Mouse (Mus musculus): ENCODE data around the gene Tmem143. TPM values are rescaled to one million over a fixed set of nuclear protein-coding genes. Genes with fewer than 3 reads are reported as not detected.
"Not testable (repeated sequence)": the region's sequence is repeated elsewhere in the genome, so short reads cannot be mapped to it uniquely, and the experiment has no call there.

Tmem143 gene
- polyA plus RNA-seq, 1 experiment from 2014 or later: 4.9 TPM

DNA sequence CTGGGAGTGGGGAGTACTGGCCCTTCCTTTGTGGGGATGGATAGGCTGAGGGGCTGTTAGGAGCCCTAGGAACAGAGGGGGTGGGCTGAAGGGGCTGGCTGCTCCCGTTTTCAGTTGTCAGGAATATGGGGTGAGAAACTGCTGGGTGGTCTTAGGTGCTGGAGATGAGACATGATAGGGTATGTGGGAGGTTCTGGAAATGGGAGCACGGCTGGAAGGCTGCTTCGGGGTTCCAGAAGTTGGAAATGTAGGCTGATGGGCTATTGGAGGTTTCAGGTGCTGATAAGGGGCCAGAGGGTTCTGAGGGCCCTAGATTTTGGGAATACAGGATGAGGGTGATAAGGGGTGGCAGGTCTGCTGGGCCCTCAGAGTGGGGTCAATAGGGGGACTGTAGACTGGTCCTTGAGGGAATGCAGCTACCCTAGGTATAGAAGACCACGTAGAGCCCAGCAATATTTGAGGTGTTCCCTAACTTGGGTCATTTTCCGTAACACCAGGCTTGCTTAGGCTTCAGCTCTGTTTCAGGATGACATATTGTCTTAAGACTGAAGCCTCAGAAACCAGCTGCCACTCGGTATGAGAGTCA lies 717 bp upstream of the Tmem143 start:
- Histone ChIP-seq H3K36me3 (no peaks in the 10 kb centered on the region), H3K27me3 (no peaks in the 10 kb centered on the region), H3K9me3 (replicated peaks) (no peaks in the 10 kb centered on the region), H3K27ac (replicated peaks) (peak overlapping the region; percentile 22; the same call in 1 of the 2 replicates), H3K4me1 (peaks cover 9% of the 10 kb centered on the region), H3K4me3 (replicated peaks) (peak overlapping the region; percentile 56), H3K4me2 (replicated peaks) (peak overlapping the region; percentile 89), H3K9ac (no peak overlapping the region)
- no peak for ATAC-seq (ENCODE audit: insufficient number of reproducible peaks, low FRiP score, low TSS enrichment, low read depth)
- WGBS: 78% methylated on average over 6 of the region's 6 CpGs

DNA sequence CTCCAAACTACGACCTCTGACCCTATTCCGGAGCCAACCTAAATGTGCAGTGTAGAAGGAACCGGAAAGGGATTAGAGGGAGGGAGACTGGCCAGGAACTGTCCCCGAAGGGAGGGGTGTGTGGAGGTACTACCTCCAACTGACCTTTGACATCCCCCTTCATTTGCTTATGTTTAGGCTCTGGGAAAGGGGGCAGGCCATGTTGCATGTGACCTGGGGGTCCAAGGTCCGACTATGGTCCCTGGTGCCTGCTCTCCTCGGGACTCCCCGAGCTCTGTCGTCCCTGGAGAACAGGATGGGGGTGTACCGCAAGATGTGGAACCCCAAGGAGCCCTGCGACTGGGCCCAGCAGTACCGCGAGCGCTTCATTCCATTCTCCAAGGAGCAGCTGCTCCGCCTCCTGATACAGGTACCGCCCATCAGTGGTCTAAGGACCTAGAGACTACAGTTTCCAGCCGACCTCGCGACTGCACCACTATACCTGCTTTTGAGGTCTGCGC lies 567 bp downstream of the Tmem143 start:
- Histone ChIP-seq H3K27ac (replicated peaks) (peak overlapping the region; percentile 82), H3K4me2 (replicated peaks) (peak overlapping the region; percentile 89), H3K27me3 (no peaks in the 10 kb centered on the region), H3K9ac (peak overlapping the region; percentile 62), H3K9me3 (replicated peaks) (no peaks in the 10 kb centered on the region), H3K36me3 (no peaks in the 10 kb centered on the region), H3K4me1 (peaks cover 9% of the 10 kb centered on the region), H3K4me3 (replicated peaks) (peak overlapping the region; percentile 56)
- WGBS: 2% methylated on average over 19 of the region's 19 CpGs
- peak; percentile 32 for ATAC-seq (ENCODE audit: insufficient number of reproducible peaks, low FRiP score, low TSS enrichment, low read depth)

DNA sequence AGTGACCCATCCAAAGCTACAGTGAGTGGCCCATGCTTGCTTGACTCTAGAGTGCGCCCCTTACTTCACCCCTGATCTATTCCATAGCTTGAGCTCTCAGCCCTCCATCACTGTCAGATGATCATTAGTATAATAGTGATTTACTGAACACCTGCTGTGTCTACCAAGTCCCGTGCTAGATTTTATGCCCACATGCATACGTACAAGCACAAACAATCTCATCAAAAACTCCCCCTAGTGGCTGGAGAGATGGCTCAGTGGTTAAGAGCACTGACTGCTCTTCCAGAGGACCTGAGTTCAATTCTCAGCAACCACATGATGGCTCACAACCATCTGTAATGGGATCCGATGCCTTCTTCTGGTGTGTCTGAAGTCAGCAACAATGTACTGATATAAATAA lies 1.4 kb downstream of the Tmem143 start:
- not testable (repeated sequence) for H3K27ac ChIP-seq (replicated peaks); H3K4me1 ChIP-seq; H3K9me3 ChIP-seq (replicated peaks); H3K9ac ChIP-seq; H3K27me3 ChIP-seq; H3K36me3 ChIP-seq; ATAC-seq (ENCODE audit: insufficient number of reproducible peaks, low FRiP score, low TSS enrichment, low read depth)
- WGBS: 60% methylated on average over 4 of the region's 4 CpGs
- Histone ChIP-seq H3K4me2 (replicated peaks) (peak overlapping the region; percentile 89; the same call in 1 of the 2 replicates), H3K4me3 (replicated peaks) (peak overlapping the region; percentile 56; the same call in 1 of the 2 replicates)

DNA sequence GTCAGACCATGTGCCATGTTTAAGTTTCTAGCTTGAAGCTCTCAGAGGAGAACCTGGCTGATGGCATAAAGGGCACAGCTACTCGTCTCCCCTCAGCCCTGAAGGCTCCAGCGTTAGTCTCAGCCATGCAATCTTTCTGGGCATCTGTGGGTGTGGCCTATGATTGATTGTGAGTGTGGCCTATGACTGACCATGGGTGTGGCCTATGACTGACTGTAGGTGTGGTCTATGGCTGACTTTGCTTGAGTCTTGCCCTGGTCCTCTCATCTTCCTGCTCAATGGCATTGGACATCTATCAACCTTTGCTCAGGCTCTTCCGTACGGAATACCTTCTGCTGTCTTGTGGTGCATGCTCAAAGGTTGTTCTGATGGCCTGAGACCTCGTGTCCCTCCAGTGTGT lies 4.8 kb downstream of the Tmem143 start:
- Histone ChIP-seq H3K9me3 (replicated peaks) (no peaks in the 10 kb centered on the region), H3K9ac (no peak overlapping the region), H3K27me3 (no peaks in the 10 kb centered on the region), H3K36me3 (no peaks in the 10 kb centered on the region), H3K27ac (replicated peaks) (no peak overlapping the region), H3K4me3 (replicated peaks) (no peak overlapping the region), H3K4me1 (peaks cover 9% of the 10 kb centered on the region), H3K4me2 (replicated peaks) (no peak overlapping the region)
- 49% methylated on average over 5 of the region's 5 CpGs for WGBS
- no peak for ATAC-seq (ENCODE audit: insufficient number of reproducible peaks, low FRiP score, low TSS enrichment, low read depth)

DNA sequence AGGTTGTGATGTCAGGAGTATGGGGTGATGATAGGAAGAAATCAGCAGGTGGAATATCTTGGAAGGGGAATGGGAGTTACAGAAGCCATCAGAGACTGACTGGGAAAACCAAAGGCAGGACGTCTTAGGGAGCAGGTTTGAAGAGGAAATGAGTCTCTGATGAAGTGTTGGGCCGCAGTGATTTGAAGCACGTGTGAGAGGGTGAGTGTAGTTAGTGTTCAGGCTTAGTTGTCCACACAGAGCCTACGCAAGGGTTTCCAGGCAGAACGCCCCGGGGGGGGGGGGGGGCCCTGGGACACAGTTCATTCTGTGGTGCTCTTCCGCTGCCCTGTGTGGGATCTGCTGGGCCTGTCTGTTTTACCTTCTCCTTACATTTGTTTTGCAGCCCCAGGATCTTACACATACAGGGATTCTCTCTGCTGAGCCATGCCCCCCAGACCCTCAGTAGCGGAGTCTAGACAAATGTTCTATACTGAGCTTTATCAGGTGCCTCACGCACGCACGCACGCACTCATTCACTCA lies 5.8 kb downstream of the Tmem143 start:
- Histone ChIP-seq H3K36me3 (no peaks in the 10 kb centered on the region; the same call in 1 of the 2 replicates), H3K27me3 (no peaks in the 10 kb centered on the region), H3K4me2 (replicated peaks) (no peak overlapping the region), H3K9me3 (replicated peaks) (no peaks in the 10 kb centered on the region), H3K27ac (replicated peaks) (no peak overlapping the region), H3K9ac (no peak overlapping the region), H3K4me3 (replicated peaks) (no peak overlapping the region), H3K4me1 (peaks cover 6% of the 10 kb centered on the region)
- 72% methylated on average over 12 of the region's 12 CpGs for WGBS
- ATAC-seq (ENCODE audit: insufficient number of reproducible peaks, low FRiP score, low TSS enrichment, low read depth): no peak

DNA sequence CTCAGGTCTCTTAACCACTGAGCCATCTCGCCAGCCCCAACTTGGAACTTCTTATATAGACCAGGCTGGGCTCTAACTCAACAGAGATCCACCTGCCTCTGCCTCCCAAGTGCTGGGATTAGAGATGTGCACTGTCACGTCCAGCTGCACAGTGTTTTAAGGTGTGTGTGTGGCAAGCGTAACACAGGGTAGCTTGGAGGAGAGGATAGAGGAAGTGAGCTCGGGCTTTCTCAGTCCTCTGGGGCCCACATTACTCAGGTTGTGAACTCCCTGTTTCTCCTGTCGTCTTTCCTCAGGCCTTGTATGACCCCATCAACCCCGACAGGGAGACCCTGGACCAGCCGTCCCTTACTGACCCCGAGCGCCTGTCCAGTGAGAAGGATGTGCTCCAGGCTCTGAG lies 9.9 kb downstream of the Tmem143 start:
- H3K9ac ChIP-seq: no peak overlapping the region
- H3K9me3 ChIP-seq (replicated peaks): no peaks in the 10 kb centered on the region
- 88% methylated on average over 9 of the region's 9 CpGs for WGBS
- peaks cover 26% of the 10 kb centered on the region for H3K36me3 ChIP-seq
- no peaks in the 10 kb centered on the region for H3K4me1 ChIP-seq
- no peaks in the 10 kb centered on the region for H3K27me3 ChIP-seq
- no peak overlapping the region for H3K27ac ChIP-seq (replicated peaks)
- H3K4me2 ChIP-seq (replicated peaks): no peak overlapping the region
- no peak overlapping the region for H3K4me3 ChIP-seq (replicated peaks)
- ATAC-seq (ENCODE audit: insufficient number of reproducible peaks, low FRiP score, low TSS enrichment, low read depth): no peak

DNA sequence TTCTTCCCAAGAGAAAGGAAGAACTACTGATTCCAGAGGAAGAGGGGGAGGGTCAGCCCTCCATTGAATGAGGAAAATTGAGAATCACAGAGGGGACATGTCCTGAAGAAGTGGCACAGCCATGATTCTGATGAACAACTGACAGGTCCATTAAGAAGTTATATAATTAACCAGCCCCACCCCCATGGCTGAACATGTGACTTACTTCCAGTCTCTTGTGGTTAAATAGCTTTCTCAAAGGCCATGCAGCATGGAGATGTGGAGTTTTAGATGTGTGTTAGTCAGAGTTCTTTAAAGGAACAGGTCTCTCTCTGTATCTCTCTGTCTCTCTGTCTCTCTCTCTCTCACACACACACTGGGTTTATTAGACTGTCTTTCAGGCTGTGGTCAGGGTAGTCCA lies 11.6 kb downstream of the Tmem143 start:
- Histone ChIP-seq H3K36me3 (peaks cover 26% of the 10 kb centered on the region), H3K4me2 (replicated peaks) (no peak overlapping the region), H3K27ac (replicated peaks) (no peak overlapping the region), H3K9ac (no peak overlapping the region), H3K4me1 (no peaks in the 10 kb centered on the region), H3K9me3 (replicated peaks) (no peaks in the 10 kb centered on the region), H3K27me3 (no peaks in the 10 kb centered on the region), H3K4me3 (replicated peaks) (no peak overlapping the region)
- no peak for ATAC-seq (ENCODE audit: insufficient number of reproducible peaks, low FRiP score, low TSS enrichment, low read depth)

DNA sequence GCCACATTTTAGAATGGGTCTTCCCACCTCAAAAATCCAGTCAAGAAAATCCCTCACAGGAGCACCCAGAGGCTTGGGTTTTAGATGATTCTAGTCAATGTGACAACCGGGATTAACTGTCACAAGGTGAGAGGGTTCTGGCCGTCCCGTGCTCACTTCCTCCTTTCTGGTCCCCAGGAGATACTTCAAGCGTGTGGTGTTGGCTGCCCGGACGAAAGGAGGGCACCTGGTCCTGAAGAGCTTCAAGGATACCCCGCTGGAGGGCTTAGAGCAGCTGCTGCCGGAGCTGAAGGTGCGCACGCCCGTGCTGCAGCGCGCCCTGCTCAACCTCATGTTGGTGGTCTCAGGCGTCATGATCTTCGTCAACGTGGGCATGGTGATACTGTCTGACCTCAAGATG lies 12.4 kb downstream of the Tmem143 start:
- no peak for ATAC-seq (ENCODE audit: insufficient number of reproducible peaks, low FRiP score, low TSS enrichment, low read depth)
- Histone ChIP-seq H3K27me3 (no peaks in the 10 kb centered on the region), H3K36me3 (peaks cover 26% of the 10 kb centered on the region), H3K9me3 (replicated peaks) (no peaks in the 10 kb centered on the region), H3K4me3 (replicated peaks) (no peak overlapping the region), H3K27ac (replicated peaks) (no peak overlapping the region), H3K9ac (no peak overlapping the region), H3K4me1 (peaks cover 2% of the 10 kb centered on the region; the same call in 1 of the 2 replicates), H3K4me2 (replicated peaks) (no peak overlapping the region)
- WGBS: 90% methylated on average over 16 of the region's 16 CpGs

DNA sequence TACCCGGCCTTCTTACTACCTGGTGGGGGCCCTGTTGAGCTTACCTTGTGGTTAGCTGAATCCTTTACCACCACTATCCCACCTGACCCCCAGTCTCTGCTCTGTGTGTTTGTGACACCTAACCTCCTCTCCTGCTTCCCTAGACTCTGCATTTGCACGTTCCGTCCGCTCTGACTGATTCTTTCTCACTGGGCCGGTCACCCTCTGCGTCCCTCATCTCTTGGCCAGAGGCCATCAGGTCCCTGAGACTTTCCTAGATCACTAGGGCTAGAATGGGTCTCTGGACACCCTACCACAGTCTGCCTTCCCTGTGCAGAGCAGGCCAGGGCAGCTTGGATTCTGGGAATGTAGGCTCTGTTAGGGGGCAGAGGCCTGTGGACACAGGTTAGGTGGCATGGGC lies 17.3 kb downstream of the Tmem143 start:
- no peak for ATAC-seq (ENCODE audit: insufficient number of reproducible peaks, low FRiP score, low TSS enrichment, low read depth)
- 85% methylated on average over 6 of the region's 6 CpGs for WGBS
- Histone ChIP-seq H3K4me3 (replicated peaks) (no peak overlapping the region), H3K27me3 (no peaks in the 10 kb centered on the region), H3K9ac (no peak overlapping the region), H3K36me3 (peaks cover 26% of the 10 kb centered on the region), H3K9me3 (replicated peaks) (no peaks in the 10 kb centered on the region), H3K4me1 (peaks cover 42% of the 10 kb centered on the region), H3K27ac (replicated peaks) (peak overlapping the region; percentile 39; the same call in 1 of the 2 replicates), H3K4me2 (replicated peaks) (no peak overlapping the region)

DNA sequence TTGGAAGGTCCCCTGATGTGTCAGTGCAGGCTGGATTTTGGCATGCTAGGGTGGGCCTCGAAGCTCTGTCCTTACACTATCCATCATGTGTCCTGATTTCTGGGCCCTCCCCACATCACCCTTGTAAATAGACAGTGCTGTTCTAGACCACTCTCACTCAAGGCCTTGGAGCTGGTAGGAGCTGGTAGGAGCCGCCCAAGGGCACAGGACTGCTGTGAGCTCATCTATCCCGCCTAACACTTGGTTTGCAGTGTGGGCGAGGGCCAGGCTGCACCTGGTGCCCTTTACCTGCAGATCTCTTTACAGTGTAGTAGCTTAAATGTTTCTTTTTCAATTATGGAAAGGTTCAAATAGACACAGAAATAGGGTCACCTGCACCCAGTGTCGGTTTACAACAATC lies 18.3 kb downstream of the Tmem143 start:
- no peak overlapping the region for H3K9ac ChIP-seq
- peaks cover 52% of the 10 kb centered on the region for H3K4me1 ChIP-seq

DNA sequence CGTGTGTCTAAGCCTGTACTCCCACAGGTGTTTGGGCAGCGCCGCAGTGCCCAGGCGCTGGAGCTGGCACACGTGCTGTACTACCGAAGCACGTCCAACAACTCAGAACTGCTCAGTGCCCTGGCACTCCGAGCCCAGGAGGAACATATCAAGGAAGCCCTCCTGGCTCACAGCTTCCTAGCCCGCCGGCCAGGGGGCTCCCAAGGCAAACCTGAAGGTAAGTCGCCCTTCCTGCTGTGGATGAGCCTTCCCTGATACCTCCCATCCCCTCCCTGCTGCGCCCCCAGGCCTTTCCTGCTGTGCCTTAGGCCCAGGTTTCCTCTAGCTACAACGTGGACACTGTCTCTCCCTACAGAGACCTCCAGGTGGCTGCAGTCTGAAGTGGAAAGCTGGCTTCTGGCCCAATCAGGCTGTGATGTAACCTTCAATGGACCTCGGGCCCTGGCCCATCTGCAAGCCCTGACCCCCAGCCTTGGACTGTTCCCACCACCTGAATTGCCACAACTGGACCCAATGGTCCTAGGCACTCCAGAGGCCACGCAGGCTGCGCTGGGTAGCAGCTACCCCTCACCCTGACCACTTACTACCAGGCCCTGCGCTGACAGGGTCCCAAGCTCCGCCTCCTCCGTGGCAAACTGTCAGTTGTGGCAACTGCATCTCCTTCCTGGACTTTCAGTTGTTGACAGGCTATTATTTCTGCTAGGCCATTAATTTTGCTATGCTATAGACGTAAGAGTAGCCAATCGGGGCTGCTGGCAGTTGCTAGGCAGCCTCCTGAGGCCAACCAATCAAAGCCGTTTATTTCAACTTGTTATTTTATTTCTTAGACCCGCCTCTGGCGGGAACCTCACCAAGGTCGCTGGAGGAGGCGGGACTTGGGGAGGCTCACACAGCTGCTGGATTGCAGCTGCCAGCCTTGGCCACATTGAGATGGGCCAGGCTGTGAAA lies 19.6 kb downstream of the Tmem143 start:
- Histone ChIP-seq H3K4me3 (replicated peaks) (peak overlapping the region; percentile 35), H3K9ac (0 out of 2 replicates have a peak overlapping the region, but pooled peaks have one; percentile 3), H3K36me3 (peaks cover 5% of the 10 kb centered on the region; the same call in 1 of the 2 replicates), H3K9me3 (replicated peaks) (no peaks in the 10 kb centered on the region), H3K4me1 (peaks cover 61% of the 10 kb centered on the region), H3K4me2 (replicated peaks) (peak overlapping the region; percentile 55), H3K27me3 (no peaks in the 10 kb centered on the region), H3K27ac (replicated peaks) (peak overlapping the region; percentile 95)
- peak; percentile 84 for ATAC-seq (ENCODE audit: insufficient number of reproducible peaks, low FRiP score, low TSS enrichment, low read depth)
- WGBS: 36% methylated on average over 26 of the region's 26 CpGs

More for the DNA sequence above, 18.3 kb downstream of the Tmem143 start:
- no peak for ATAC-seq (ENCODE audit: insufficient number of reproducible peaks, low FRiP score, low TSS enrichment, low read depth)
- Histone ChIP-seq H3K27ac (replicated peaks) (no peak overlapping the region), H3K9me3 (replicated peaks) (no peaks in the 10 kb centered on the region), H3K4me3 (replicated peaks) (no peak overlapping the region), H3K36me3 (peaks cover 16% of the 10 kb centered on the region; the same call in 1 of the 2 replicates), H3K4me2 (replicated peaks) (no peak overlapping the region), H3K27me3 (no peaks in the 10 kb centered on the region)
- 84% methylated on average over 5 of the region's 5 CpGs for WGBS

Data from embryonic facial prominence, embryonic 15.5 days (tissue).